Mouse (Mus musculus): ENCODE data around the gene Lrp1. TPM values are rescaled to one million over a fixed set of nuclear protein-coding genes. Genes with fewer than 3 reads are reported as not detected.

Gene Lrp1
- total and polyA plus RNA-seq, 3 experiments, result 3.1 to 51.2 (median 11.8) TPM

- Histone ChIP-seq H3K36me3 (replicated peaks in 1 of 2; ENCODE audit: control insufficient read depth in 1 of 2, insufficient read depth in 1 of 2, low read length in 1 of 2) (peaks cover 0 to 4% of the 10 kb centered on the region in 2 experiments), H3K9ac (ENCODE audit: insufficient read depth, low read depth) (no peak overlapping the region), H3K4me1 (ENCODE audit: control insufficient read depth in 1 of 2, insufficient read depth in 2 of 2) (peaks cover 2 to 50% of the 10 kb centered on the region in 2 experiments), H3K4me2 (ENCODE audit: insufficient read depth, low read depth, poor library complexity, severe bottlenecking) (no peak overlapping the region), H3K9me3 (replicated peaks; ENCODE audit: low read length) (no peaks in the 10 kb centered on the region), H3K4me3 (replicated peaks in 1 of 3; ENCODE audit: low read depth in 2 of 3, low read length in 2 of 3, poor library complexity in 1 of 3) (no peak overlapping the region), H3K27ac (ENCODE audit: insufficient read depth, low read depth) (no peak overlapping the region), H3K79me2 (replicated peaks; ENCODE audit: control insufficient read depth, extremely low read depth, insufficient read depth, poor library complexity, severe bottlenecking) (no peaks in the 10 kb centered on the region), H3K27me3 (replicated peaks) (peaks cover 22% of the 10 kb centered on the region)
- no peak for DNase-seq (ENCODE audit: extremely low read depth)
- TF ChIP-seq HCFC1 (IDR thresholded peaks at IDR 0.05; ENCODE audit: low read depth, low read length) (no peak), JUND (conservative IDR thresholded peaks at IDR 0.05; ENCODE audit: low read depth, low read length) (no peak), ZNF384 (IDR thresholded peaks at IDR 0.05; ENCODE audit: low read depth, low read length) (no peak), NELFE (IDR thresholded peaks at IDR 0.05; ENCODE audit: low read depth, low read length) (no peak), TCF12 (IDR thresholded peaks at IDR 0.05; ENCODE audit: low read depth, low read length) (no peak), RCOR1 (conservative IDR thresholded peaks at IDR 0.05; ENCODE audit: low read depth, low read length) (no peak), UBTF (IDR thresholded peaks at IDR 0.05; ENCODE audit: low read depth, low read length) (no peak), ZMIZ1 (IDR thresholded peaks at IDR 0.05; ENCODE audit: low read depth, low read length) (no peak), POLR2AphosphoS2 (IDR thresholded peaks at IDR 0.05; ENCODE audit: low read depth, low read length) (no peak), MAX (IDR thresholded peaks at IDR 0.05; ENCODE audit: low read length) (no peak), MAZ (IDR thresholded peaks at IDR 0.05; ENCODE audit: low read depth, low read length) (no peak), BHLHE40 (IDR thresholded peaks at IDR 0.05; ENCODE audit: low read depth, low read length) (no peak), USF2 (conservative IDR thresholded peaks at IDR 0.05; ENCODE audit: low read depth, low read length) (no peak), POLR2A (IDR thresholded peaks at IDR 0.05; ENCODE audit: low read depth, low read length) (no peak), RAD21 (IDR thresholded peaks at IDR 0.05; ENCODE audit: low read depth, low read length) (no peak)
- in situ Hi-C loops (cut with MboI; ENCODE audit: low pct_ligation_motif_present, low pct_unique_long_range_greater_than_20kb, low sequenced_read_pairs) (no loop called here), dilution Hi-C loops (cut with MboI; ENCODE audit: extremely low pct_ligation_motif_present, extremely low pct_unique_long_range_greater_than_20kb, low sequenced_read_pairs) (no loop called here)
Observed at GRCm38 (mm10) chr10:127616261-127616679, 4.7 kb downstream of the Lrp1 start.

- H3K4me2 ChIP-seq (ENCODE audit: insufficient read depth, low read depth, poor library complexity, severe bottlenecking), result no peak overlapping the region
- in situ Hi-C loops (cut with MboI; ENCODE audit: low pct_ligation_motif_present, low pct_unique_long_range_greater_than_20kb, low sequenced_read_pairs) (no loop called here), dilution Hi-C loops (cut with MboI; ENCODE audit: extremely low pct_ligation_motif_present, extremely low pct_unique_long_range_greater_than_20kb, low sequenced_read_pairs) (no loop called here)
- no peak for DNase-seq (ENCODE audit: extremely low read depth)
- TF ChIP-seq NELFE (IDR thresholded peaks at IDR 0.05; ENCODE audit: low read depth, low read length) (no peak), ZKSCAN1 (IDR thresholded peaks at IDR 0.05; ENCODE audit: borderline replicate concordance, low read depth, low read length) (no peak), EP300 (IDR thresholded peaks at IDR 0.05; ENCODE audit: low read length) (no peak), SIN3A (IDR thresholded peaks at IDR 0.05; ENCODE audit: low read length) (no peak), ZMIZ1 (IDR thresholded peaks at IDR 0.05; ENCODE audit: low read depth, low read length) (no peak), UBTF (IDR thresholded peaks at IDR 0.05; ENCODE audit: low read depth, low read length) (no peak), GABPA (IDR thresholded peaks at IDR 0.05; ENCODE audit: insufficient replicate concordance, low read depth, low read length) (no peak), ZNF384 (IDR thresholded peaks at IDR 0.05; ENCODE audit: low read depth, low read length) (no peak), MAFK (IDR thresholded peaks at IDR 0.05; ENCODE audit: insufficient replicate concordance, low read length) (no peak), PAX5 (IDR thresholded peaks at IDR 0.05; ENCODE audit: low read length) (no peak), RAD21 (IDR thresholded peaks at IDR 0.05; ENCODE audit: low read depth, low read length) (no peak), USF2 (conservative IDR thresholded peaks at IDR 0.05; ENCODE audit: low read depth, low read length) (no peak), TCF12 (IDR thresholded peaks at IDR 0.05; ENCODE audit: low read depth, low read length) (no peak), SMC3 (IDR thresholded peaks at IDR 0.05; ENCODE audit: low read depth, low read length) (no peak), KAT2A (IDR thresholded peaks at IDR 0.05; ENCODE audit: insufficient replicate concordance, low read length) (no peak)
- peaks cover 1% of the 10 kb centered on the region for H3K9me3 ChIP-seq (replicated peaks; ENCODE audit: low read length)
- H3K27me3 ChIP-seq (replicated peaks), result peaks cover 22% of the 10 kb centered on the region
- H3K27ac ChIP-seq (ENCODE audit: insufficient read depth, low read depth), result no peak overlapping the region
- H3K36me3 ChIP-seq (replicated peaks in 1 of 2; ENCODE audit: control insufficient read depth in 1 of 2, insufficient read depth in 1 of 2, low read length in 1 of 2), result peaks cover 0 to 4% of the 10 kb centered on the region in 2 experiments
- H3K79me2 ChIP-seq (replicated peaks; ENCODE audit: control insufficient read depth, extremely low read depth, insufficient read depth, poor library complexity, severe bottlenecking), result no peaks in the 10 kb centered on the region
- no peak overlapping the region for H3K9ac ChIP-seq (ENCODE audit: insufficient read depth, low read depth)
- no peak overlapping the region for H3K4me3 ChIP-seq (replicated peaks in 1 of 3; ENCODE audit: low read depth in 2 of 3, low read length in 2 of 3, poor library complexity in 1 of 3)
- H3K4me1 ChIP-seq (ENCODE audit: control insufficient read depth in 1 of 2, insufficient read depth in 2 of 2), result peaks cover 2 to 52% of the 10 kb centered on the region in 2 experiments
Observed at GRCm38 (mm10) chr10:127615591-127615990, 5.4 kb downstream of the Lrp1 start.
